Mouse (Mus musculus): Measurements from ENCODE around the gene Gm6899.

The Gm6899 gene

DNA sequence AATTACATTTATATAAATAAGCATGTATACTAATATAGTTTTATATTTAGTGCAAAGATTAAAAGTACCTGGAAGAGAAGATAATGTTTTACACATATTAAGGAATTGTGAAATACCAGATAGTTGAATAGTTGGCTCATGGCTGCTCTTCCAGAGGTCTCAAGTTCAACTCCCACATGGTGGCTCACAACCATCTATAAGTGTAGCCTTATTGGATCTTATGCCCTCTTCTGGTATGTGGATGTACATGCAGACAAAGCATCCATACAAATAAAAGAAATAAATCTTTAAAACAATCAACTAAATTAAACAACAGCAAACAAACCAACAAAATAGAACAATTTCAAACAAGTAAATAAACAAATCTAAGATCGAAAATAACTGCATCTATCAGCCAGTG, 49.1 kb downstream of the Gm6899 start:
- DNase-seq (ENCODE audit: low read depth, low spot score), result no peak
